Mouse (Mus musculus): ENCODE data around the gene Mgat4a. TPM values are rescaled to one million over a fixed set of nuclear protein-coding genes. Genes with fewer than 3 reads are reported as not detected.
"Not testable (repeated sequence)": the region's sequence is repeated elsewhere in the genome, so short reads cannot be mapped to it uniquely, and the experiment has no call there.

Mgat4a gene
- polyA plus RNA-seq, 1 experiment, result 2.4 TPM

GRCm38 (mm10) chr1:37518124-37518720 lies 22.6 kb downstream of the Mgat4a start:
- Histone ChIP-seq H3K27ac (replicated peaks; ENCODE audit: low read depth, low read length) (peak overlapping the region; percentile 75), H3K4me3 (ENCODE audit: insufficient read depth, low read depth, low read length) (no peak overlapping the region)

GRCm38 (mm10) chr1:37512961-37513431 lies 27.8 kb downstream of the Mgat4a start:
- no peak overlapping the region for H3K4me3 ChIP-seq (ENCODE audit: insufficient read depth, low read depth, low read length)
- H3K27ac ChIP-seq (replicated peaks; ENCODE audit: low read depth, low read length), result peak overlapping the region; percentile 87
- H3K4me1 ChIP-seq (ENCODE audit: control insufficient read depth, insufficient read depth, insufficient read length, low read length), result peaks cover 50% of the 10 kb centered on the region

More at GRCm38 (mm10) chr1:37518124-37518720, 22.6 kb downstream of the Mgat4a start:
- H3K4me1 ChIP-seq (ENCODE audit: control insufficient read depth, insufficient read depth, insufficient read length, low read length), result peaks cover 26% of the 10 kb centered on the region

GRCm38 (mm10) chr1:37512109-37512640 lies 28.6 kb downstream of the Mgat4a start:
- no peak overlapping the region for H3K4me3 ChIP-seq (ENCODE audit: insufficient read depth, low read depth, low read length)
- H3K27ac ChIP-seq (replicated peaks; ENCODE audit: low read depth, low read length), result peak overlapping the region; percentile 87
- peaks cover 45% of the 10 kb centered on the region for H3K4me1 ChIP-seq (ENCODE audit: control insufficient read depth, insufficient read depth, insufficient read length, low read length)

GRCm38 (mm10) chr1:37510193-37510592 lies 30.6 kb downstream of the Mgat4a start:
- Histone ChIP-seq H3K4me1 (ENCODE audit: control insufficient read depth, insufficient read depth, insufficient read length, low read length) (peaks cover 35% of the 10 kb centered on the region), H3K4me3 (ENCODE audit: insufficient read depth, low read depth, low read length) (no peak overlapping the region), H3K27ac (replicated peaks; ENCODE audit: low read depth, low read length) (peak overlapping the region; percentile 50)

- peaks cover 40% of the 10 kb centered on the region for H3K4me1 ChIP-seq (ENCODE audit: control insufficient read depth, insufficient read depth, insufficient read length, low read length)
- H3K4me3 ChIP-seq (ENCODE audit: insufficient read depth, low read depth, low read length), result no peak overlapping the region
- H3K27ac ChIP-seq (replicated peaks; ENCODE audit: low read depth, low read length), result peak overlapping the region; percentile 50
Measured at GRCm38 (mm10) chr1:37509437-37509836, 31.4 kb downstream of the Mgat4a start.

GRCm38 (mm10) chr1:37505348-37505730 lies 35.5 kb downstream of the Mgat4a start:
- H3K27ac ChIP-seq (replicated peaks; ENCODE audit: low read depth, low read length), result peak overlapping the region; percentile 83

GRCm38 (mm10) chr1:37504716-37505347 lies 36.0 kb downstream of the Mgat4a start:
- peaks cover 34% of the 10 kb centered on the region for H3K4me1 ChIP-seq (ENCODE audit: control insufficient read depth, insufficient read depth, insufficient read length, low read length)
- H3K4me3 ChIP-seq (ENCODE audit: insufficient read depth, low read depth, low read length), result no peak overlapping the region
- peak overlapping the region; percentile 83 for H3K27ac ChIP-seq (replicated peaks; ENCODE audit: low read depth, low read length)

More at GRCm38 (mm10) chr1:37505348-37505730, 35.5 kb downstream of the Mgat4a start:
- H3K4me3 ChIP-seq (ENCODE audit: insufficient read depth, low read depth, low read length), result no peak overlapping the region
- peaks cover 39% of the 10 kb centered on the region for H3K4me1 ChIP-seq (ENCODE audit: control insufficient read depth, insufficient read depth, insufficient read length, low read length)

- Histone ChIP-seq H3K4me1 (ENCODE audit: control insufficient read depth, insufficient read depth, insufficient read length, low read length) (peaks cover 27% of the 10 kb centered on the region), H3K27ac (replicated peaks; ENCODE audit: low read depth, low read length) (peak overlapping the region; percentile 63), H3K4me3 (ENCODE audit: insufficient read depth, low read depth, low read length) (no peak overlapping the region)
Measured at GRCm38 (mm10) chr1:37503656-37504055, 37.2 kb downstream of the Mgat4a start.

- no peak overlapping the region for H3K4me3 ChIP-seq (ENCODE audit: insufficient read depth, low read depth, low read length)
- peak overlapping the region; percentile 78 for H3K27ac ChIP-seq (replicated peaks; ENCODE audit: low read depth, low read length)
- H3K4me1 ChIP-seq (ENCODE audit: control insufficient read depth, insufficient read depth, insufficient read length, low read length), result peaks cover 27% of the 10 kb centered on the region
Measured at GRCm38 (mm10) chr1:37502354-37502753, 38.5 kb downstream of the Mgat4a start.

GRCm38 (mm10) chr1:37500723-37501122 lies 40.1 kb downstream of the Mgat4a start:
- peak overlapping the region; percentile 79 for H3K27ac ChIP-seq (replicated peaks; ENCODE audit: low read depth, low read length)
- H3K4me1 ChIP-seq (ENCODE audit: control insufficient read depth, insufficient read depth, insufficient read length, low read length), result peaks cover 27% of the 10 kb centered on the region
- no peak overlapping the region for H3K4me3 ChIP-seq (ENCODE audit: insufficient read depth, low read depth, low read length)

GRCm38 (mm10) chr1:37499395-37499794 lies 41.4 kb downstream of the Mgat4a start:
- not testable (repeated sequence) for H3K27ac ChIP-seq (replicated peaks; ENCODE audit: low read depth, low read length); H3K4me3 ChIP-seq (ENCODE audit: insufficient read depth, low read depth, low read length)
- H3K4me1 ChIP-seq (ENCODE audit: control insufficient read depth, insufficient read depth, insufficient read length, low read length), result peaks cover 18% of the 10 kb centered on the region

- no peak overlapping the region for H3K4me3 ChIP-seq (ENCODE audit: insufficient read depth, low read depth, low read length)
- H3K4me1 ChIP-seq (ENCODE audit: control insufficient read depth, insufficient read depth, insufficient read length, low read length), result peaks cover 17% of the 10 kb centered on the region
- no peak overlapping the region for H3K27ac ChIP-seq (replicated peaks; ENCODE audit: low read depth, low read length)
Measured at GRCm38 (mm10) chr1:37498911-37499310, 41.9 kb downstream of the Mgat4a start.

GRCm38 (mm10) chr1:37496591-37497280 lies 44.1 kb downstream of the Mgat4a start:
- Histone ChIP-seq H3K4me3 (ENCODE audit: insufficient read depth, low read depth, low read length) (no peak overlapping the region), H3K27ac (replicated peaks; ENCODE audit: low read depth, low read length) (no peak overlapping the region), H3K4me1 (ENCODE audit: control insufficient read depth, insufficient read depth, insufficient read length, low read length) (peaks cover 12% of the 10 kb centered on the region)

GRCm38 (mm10) chr1:37495698-37496321 lies 45.0 kb downstream of the Mgat4a start:
- Histone ChIP-seq H3K27ac (replicated peaks; ENCODE audit: low read depth, low read length) (0 out of 2 replicates have a peak overlapping the region, but pooled peaks have one; percentile 4), H3K4me1 (ENCODE audit: control insufficient read depth, insufficient read depth, insufficient read length, low read length) (peaks cover 2% of the 10 kb centered on the region), H3K4me3 (ENCODE audit: insufficient read depth, low read depth, low read length) (0 out of 2 replicates have a peak overlapping the region, but pooled peaks have one; percentile 1)

GRCm38 (mm10) chr1:37495104-37495503 lies 45.7 kb downstream of the Mgat4a start:
- Histone ChIP-seq H3K4me1 (ENCODE audit: control insufficient read depth, insufficient read depth, insufficient read length, low read length) (no peaks in the 10 kb centered on the region; the same call in 1 of the 2 replicates), H3K4me3 (ENCODE audit: insufficient read depth, low read depth, low read length) (no peak overlapping the region), H3K27ac (replicated peaks; ENCODE audit: low read depth, low read length) (no peak overlapping the region)
